Mouse (Mus musculus) embryo, embryonic 10 days (tissue): ENCODE measurements around the gene Helz2.

Experiments
- DNase-seq: peaks from one replicate; pipeline ENCODE4 v3.0.0-alpha.2; 2015; ENCODE audit warnings: low spot score

Gene Helz2

DNA sequence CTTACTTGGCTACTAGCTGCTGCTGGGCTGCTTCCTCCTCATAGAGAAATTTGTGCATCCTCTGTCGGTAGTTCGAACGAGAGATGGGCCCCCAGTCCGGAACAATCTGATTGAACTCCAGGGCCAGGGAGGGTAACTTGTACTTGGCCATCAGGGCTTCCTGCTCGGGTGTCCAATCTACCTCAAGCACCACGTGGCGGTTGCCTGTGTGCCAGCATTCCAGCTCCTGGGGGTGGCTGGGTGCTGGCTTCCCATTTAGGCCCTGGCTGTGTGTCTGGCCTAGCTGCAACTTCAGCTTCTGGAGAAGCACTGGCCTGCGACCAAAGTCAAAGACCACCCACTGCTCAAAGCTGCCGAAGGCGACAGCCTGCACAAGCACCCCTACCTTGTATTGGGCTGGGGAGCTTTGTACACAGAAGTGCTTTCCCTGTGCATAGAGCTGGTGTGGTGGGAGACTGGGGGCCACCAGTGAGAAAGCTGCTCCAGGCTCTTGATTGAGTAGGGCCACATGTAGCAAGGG, 3.7 kb downstream of the Helz2 start:
- DNase-seq: no peak

DNA sequence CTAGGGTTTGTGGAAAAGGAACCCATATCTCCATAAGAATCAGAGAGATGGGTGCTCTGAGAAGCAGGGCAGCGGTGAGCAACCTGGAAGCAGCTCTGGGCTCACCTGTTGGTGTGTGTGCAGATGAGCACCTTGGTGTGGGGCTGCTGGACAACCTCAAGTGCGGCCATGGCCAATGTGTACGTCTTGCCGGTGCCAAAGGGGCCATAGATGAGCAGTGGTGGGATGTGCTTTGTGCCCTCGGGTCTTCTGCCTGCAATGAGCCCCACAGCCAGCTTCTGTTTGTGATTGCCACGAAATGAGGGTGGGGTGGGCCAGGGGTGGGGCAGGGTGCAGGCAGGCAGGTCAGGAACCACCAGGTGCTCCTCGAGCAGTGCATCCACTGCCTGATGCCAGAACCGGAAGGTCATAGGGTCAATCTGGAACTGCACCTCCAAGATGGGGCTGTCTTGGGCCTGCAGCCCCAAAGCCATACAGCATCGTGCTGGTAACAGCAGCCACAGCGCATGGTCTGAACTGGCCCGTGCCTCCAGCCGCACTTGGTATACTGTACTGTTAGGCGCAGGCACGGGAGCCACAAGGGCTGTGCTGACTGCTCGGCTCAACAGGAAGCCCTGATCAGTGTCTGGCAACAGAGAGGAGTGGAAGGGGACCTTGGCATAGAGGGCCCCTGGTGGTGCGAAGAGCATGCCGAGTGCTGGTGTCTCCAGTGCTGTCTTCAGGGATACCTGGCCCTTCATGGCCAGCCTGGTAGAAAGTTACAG, 4.4 kb downstream of the Helz2 start:
- no peak for DNase-seq

DNA sequence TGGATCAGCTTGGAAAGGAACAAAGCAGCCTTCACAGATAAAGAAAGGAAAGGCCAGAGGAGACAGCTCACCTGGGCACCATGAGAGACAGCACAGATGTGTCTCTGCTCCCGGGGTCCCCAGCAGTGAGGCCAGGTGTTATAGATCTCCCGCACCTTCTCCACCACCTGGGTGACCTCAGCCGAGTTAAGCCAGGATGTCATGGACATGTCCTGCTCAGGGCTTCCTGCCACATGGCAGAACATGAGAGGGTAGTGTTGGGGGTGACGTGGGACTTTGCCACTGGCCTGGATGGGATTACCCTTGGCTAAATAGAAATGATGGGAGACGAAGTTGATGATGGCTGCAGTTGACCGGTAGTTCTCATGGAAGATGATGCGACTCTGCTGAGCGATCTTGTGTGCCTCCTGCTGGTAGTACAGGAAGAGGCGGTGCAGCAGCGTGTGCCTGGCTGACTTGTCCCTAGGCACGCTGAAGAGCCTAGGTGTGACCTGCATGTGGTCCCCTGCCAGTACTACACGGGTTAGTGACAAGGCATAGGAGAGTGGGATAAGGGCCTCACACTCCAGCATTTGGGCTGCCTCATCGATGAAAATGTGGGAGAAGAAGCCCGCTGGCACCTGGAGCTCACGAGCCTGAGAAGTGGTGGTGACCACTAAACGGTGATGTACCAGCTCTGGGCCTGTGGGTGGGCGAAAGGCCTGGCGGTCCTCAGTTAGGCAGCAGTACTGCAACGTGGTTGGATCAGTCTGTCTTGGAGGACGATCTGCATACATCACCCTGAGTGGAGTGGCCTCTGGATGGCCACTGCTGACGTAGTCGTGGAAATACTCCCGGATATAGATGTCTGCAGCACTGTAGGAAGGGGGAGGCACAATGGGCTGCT, 5.9 kb downstream of the Helz2 start:
- no peak for DNase-seq

DNA sequence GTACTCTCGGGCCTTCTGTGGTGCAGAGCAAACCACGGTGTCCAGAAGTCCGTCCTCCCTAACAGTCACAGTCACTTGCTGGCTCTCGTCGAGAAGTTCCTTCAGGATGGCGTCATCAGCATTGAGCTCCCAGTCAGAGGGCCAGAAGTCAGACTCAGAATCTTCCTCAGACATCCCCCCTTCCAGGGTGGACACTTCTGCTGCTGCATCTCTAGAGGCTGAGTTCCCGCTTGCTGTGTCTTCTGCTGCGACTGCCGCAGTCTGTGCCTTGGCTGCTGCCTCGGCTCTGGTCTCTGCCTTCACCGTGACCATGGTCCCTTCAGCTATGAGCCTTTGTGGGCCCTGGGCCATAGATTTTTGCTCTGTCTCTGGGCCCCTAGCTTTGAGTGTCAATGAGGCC, 7.1 kb downstream of the Helz2 start:
- DNase-seq: no peak

DNA sequence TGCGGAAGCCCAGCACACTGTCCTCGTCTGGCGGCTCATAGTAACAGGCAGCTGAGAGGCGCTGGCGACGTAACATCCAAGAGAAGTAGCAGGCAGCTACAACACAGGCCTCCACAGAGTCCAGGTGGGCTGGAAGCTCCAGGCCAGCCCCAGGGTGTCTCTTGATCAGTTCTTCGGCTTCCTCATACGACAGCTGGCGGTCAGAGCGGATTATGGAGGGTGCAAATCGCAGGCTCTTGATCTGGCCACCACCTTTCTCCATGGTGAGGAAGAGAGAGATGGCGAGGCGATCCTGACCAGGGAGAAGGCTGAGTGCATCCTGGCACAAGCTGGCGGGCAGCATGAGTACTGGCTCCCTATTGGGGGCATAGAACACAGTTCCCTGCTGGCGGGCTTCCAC, 8.4 kb downstream of the Helz2 start:
- DNase-seq: no peak

DNA sequence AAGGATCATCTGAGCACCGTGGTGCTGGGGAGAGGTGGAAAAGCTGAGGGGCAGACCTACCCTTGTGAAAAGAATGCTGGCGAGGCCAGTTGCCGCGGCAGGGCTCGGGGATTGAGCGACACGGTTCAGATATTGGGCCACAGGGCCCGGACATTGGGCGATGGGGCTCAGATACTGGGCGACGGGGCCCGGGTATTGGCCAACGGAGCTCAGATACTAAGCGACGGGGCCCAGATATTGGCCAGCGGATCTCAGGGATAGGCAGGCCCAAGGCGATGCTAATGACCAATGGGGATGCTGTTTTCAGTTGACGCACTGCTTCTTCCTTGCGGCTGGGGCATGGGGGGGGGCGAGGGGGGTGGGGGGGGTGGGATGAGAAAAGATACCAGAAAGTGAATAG, 10.7 kb downstream of the Helz2 start:
- no peak for DNase-seq

DNA sequence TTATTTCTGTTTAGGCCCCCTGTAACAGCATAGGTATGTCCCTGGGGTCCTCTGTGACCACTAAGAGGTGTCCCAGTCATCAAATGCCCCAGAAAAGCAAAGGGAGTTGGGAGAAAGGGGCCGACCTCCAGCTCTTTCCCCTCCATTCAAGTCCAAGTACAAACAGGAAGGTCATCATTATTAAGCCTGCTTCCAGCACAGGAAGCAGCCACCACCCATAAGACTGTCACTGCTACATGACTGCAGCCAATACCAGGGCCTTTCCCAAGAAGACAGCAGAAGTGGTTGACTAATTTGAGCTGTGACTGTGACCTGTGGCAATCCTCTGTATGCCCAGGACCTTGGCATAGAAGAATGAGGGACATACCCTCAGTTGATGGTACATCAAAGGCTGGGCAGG, 13.5 kb downstream of the Helz2 start:
- no peak for DNase-seq

DNA sequence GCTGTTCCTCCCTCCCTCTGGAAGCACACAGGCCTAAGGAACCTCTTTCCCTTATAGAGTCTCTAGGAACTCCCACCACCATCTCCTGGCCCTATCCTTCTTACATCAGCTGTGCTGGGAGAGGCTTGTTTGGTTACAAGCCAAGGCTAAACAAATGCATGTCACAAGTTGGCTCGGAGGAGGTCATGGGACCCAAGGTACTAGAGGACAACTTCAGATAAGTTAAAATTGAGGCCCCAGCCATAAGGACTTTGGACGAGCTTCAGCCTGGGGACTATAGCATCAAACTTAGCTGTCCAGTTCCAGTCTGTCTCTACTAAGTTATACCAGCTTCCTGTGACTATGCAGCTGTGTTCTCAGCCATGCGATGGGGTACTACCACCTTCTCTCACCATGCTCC, 14.7 kb downstream of the Helz2 start:
- DNase-seq: no peak

DNA sequence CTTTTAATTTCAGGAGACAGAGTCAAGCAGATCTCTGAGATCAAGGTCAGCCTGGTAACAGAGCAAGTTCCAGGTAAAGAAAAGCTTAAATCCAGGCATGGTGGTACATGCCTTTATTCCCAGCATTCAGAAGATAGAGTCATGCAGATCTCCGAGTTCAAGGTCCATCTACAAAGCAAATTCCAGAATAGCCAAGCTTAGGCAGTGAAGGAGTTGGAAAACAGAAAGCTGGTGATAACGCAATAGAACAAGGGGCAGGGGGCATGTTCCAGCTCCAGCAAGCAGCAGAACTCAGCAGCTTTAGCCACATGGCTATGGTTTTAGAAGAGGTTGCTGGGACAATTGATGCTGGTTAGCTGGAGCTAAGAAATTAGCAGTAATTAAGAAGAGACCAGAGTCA, 16.8 kb downstream of the Helz2 start:
- no peak for DNase-seq

DNA sequence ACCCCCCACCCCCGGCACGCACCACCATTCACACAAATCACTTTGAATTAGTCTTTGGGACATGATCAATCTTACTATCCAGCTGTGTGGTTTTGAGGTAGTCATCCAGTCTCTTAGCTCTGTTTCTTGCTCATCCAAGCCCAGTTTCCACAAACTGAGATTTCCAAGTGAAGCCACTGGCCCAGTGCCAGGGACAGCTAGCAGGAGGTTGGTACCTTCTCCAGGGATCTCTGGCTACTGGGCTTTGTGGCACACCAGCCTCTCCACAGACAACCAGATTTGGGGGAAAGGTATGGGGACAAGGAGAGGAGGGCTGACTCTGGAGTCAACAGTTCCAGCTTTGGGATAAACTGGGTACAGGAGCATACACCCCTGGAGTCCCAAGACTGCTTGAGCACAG, 21.5 kb downstream of the Helz2 start:
- DNase-seq: no peak

DNA sequence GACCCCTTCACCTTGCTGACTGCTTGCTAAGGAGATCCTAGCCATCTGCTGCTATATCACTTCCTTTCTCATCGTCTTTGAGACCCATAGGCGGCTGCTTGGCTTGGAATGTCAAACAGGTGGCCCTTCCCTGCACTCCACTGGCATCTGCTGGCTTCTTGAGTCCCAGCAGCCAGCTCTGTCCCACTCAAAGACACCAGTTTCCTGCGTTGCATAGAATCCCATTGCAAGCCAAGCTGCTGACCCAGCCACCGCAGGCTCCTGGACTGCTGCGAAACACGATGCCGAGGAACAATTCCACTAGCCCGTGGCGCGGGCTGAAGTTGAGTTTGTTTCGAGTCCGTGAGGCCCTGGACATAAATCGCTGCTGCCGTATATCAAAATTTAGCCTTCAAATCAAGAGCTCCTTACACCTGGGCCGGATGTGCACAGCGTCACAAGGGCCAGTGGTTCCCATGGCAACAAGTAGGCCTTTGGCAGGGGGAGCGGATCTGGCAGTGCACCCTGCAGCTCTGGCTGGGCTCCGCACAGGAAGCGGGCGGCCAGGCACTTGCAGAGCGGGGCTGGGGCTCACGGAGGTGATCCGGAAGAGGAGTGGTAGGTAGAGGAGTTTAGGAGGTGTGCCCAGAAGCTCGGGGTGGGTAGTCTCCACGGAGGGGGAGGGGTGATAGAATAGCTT, 22.1 kb downstream of the Helz2 start, which contains the start of gene Fndc11:
Fndc11 (plus strand) TSS at position 476 of the 679 bp plus-strand sequence.
- peak; percentile 92 for DNase-seq

DNA sequence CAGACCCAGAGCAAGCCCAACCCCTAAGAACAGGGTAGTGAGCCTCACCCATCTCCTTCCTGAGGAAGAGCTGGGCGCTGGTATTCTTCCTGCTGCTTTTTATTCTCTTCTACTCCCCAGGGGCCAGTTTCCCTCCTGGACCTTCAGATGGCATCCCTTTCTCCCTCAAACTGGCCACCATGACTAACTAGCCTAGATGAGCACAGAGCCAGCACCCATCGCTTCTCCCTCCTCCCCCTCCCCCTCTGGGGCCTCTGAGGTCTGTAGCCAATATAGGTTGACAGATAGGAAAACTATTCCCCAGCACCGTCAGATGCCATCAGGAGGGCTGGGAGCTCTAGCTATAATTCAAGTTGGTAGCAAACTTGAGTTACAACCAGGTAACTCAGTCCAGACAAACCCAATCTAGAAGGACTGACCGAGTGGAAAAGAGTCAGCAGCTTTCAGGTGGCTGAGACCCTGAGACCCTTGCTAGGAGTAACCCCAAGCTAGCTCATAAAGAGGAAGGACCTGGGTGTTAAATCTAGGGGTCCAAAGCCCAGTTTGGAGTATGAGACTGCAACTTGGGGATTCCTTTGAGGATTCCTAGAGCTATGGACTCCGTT, 22.8 kb downstream of the Helz2 start:
- DNase-seq: no peak

DNA sequence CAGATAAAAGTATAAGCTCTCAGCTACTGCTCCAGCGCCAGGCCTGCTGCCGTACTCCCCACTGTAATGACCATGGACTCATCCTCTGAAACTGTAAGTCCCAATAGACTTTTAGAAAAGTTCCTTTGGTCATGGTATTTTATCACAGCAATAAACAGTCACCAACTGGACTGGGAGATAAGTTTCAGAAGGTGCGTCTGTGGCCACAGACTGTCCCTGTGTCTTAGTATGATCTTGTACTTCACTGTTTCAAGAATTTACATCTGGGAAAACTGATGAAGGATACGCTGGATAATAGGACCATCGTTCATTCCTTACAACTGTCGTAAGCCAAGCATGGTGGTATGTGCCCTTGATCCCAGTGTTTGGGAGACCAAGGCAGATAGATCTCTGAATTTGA, 25.8 kb downstream of the Helz2 start:
- no peak for DNase-seq

DNA sequence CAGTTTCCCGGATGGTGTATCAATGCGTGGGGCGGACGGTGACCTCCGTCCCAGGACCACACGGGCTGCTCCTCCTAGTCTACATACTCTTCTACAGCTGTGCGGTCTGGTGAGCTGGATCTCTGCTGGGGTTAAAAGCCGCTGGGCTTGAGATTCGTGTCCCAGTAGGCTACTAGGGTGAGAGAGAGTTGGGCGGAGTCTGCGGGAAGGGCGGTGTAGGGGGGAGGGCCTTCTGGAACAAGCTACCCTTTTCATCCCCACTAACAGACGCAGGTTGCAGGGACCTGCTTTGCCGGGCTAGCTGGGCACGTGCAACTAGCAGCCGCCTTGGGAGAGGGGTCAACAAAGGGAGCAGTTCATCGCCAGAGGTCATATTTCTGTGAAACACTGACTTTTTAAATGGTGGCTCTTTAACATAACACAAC, 28.8 kb downstream of the Helz2 start, which contains the start of gene Srms:
Srms (minus strand) TSS at position 165 of the 425 bp plus-strand sequence.
- peak; percentile 53 for DNase-seq

DNA sequence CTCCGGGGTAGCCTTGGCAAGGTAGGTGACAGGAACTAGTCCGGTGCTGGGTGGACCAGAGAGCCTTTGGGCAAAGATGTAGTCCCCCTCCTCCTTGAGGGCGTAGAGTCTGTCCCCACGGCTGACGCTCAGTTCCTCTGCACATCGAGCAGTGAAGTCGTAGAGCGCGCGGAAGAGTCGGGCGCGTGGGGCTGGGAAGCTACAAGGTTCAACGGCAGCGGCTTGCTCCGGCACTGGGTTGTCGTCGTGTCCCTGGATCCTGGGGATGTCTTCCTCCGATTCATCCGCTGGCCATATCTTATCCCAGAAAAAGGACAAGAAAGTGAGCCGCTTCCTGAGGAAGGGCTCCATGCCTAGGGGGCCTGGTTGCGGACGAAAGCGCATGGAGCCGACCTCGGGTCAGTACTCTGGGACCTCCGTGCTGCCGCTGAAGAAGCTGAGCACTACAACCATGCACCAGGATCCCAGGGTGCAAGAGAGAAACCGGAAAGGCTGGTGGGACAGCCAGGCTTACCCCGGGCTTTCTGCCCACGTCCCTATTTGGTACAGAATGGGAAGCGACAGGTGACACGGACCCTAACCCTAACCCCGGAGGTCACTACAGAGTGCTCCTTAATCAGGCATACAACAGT, 29.3 kb downstream of the Helz2 start:
- DNase-seq: peak; percentile 47

DNA sequence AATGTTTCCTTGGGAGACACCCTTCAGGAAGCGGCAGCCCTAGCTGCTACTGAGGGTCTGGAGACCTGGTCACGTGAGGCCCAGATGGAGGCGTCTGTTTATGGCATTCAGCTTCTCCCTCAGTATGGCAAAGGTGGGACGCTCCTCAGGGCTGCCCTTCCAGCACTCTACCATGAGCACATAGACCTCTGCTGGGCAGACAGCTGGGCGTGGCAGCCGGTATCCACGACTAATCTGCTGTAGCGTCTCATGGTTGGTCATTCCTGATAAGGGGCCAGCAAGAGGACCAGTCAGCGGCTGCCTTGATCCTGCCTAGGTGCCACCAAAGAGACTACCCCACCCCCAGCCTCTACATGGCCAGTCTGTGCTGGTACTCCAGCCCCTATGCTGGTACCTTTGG, 35.7 kb downstream of the Helz2 start:
- DNase-seq: no peak

DNA sequence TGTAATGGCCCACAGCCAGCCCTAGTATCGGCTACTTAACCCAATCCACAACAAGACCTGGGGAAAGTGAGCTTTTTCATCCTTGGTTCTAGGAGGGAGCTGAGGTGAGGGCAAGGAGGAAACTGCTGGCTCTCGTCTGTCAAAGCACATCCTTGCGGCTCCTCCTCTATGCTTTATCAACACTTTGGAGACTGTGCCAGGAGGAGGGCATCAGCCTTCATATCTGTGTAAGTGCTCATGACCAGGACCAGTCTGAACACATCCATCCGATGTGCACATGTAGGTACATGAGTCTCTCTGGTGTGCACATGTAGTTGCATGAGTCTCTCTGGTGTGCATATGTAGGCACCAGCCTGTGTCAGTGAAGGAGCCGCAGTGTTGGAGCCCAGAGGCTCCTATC, 36.1 kb downstream of the Helz2 start:
- no peak for DNase-seq

DNA sequence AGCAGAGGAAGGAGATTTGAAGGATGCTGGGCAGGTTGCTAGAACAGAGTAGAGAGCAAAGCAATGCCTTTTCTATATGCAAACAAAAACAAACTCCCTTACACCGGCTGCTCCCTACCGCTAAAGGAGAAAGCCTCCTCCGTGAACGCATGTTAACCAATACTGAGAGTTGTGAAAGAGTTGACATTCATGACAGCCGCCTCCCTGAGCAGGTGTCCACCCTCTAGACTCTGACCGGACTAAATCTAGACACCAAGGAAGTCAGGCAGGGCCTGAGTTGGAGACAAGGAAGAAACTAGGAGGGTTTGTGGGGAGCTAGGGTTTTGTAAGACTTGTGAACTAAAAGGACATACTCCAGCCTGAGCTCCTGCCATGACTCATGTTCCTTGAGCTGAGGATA, 38.9 kb downstream of the Helz2 start:
- DNase-seq: no peak

DNA sequence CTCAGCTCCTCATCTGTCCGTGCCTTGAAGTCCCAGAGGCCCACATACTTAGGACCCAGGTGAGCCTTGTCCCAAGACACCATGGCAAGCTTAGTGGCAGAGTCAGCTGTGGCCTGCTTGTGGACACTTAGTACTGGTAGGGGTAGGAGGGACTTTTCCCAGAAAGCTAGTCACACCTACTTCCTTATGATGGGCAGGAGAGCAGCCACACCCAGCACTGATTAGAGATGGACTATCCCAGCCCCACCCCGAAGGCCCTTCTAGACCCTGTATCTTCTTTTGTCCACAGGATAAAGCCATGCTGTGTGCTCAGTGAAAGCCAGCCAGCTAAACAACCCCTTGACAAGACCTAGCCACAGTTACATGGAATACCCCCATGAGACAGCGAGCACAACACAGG, 39.4 kb downstream of the Helz2 start, which contains the start of gene Ptk6:
Ptk6 (minus strand) TSS at position 368 of the 400 bp plus-strand sequence.
- DNase-seq: no peak

DNA sequence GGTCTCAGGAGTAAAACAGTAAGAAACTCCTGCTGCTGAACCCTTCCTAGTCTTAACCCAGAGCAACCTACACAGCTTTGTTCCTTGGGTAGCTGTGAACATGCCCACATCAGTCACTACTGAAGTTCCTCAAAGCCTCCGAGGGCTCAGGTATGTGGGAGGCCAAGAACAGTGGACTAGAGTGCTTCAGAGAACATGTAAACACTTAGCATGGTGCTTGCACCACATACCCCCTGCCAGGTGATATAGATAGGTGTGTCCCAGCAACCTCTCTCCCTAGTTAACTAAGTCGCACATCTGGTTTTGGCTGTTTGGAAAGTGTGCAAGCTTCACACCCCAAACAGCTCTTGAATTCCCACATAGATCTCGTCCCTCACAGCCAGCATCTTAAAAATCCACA, 40.2 kb downstream of the Helz2 start:
- no peak for DNase-seq

DNA sequence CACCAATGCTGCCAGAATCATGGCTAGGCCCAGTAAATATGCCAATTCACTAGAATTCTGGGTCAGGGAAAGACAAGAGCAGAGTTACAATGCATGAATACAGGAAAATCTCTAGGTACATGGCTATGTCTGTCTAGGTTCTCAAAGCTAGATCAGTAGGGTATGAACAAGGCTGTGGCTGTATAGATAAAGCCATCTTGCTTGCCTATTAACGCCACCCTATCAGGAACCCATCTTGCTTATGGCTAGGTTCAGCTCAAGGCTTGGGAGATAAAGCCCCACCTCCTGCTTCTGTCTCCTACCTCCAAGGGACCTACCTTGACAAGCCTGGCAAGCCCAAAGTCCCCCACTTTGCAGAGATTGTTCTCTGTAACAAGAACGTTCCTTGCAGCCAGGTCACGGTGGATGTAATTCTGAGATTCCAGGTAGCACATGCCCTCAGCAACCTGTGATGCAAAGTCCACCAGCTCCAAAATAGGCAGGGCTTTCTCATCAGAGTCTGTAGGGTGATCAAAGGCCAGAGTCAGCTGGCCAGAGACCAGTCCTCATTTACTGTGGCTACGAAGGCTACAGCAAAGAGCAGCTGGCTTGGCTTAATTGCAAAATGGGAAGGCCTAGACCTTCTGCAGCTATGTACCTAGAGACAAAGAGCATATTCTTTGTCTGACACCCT, 45.1 kb downstream of the Helz2 start:
- DNase-seq: no peak
